Mouse (Mus musculus) liver, embryonic 14 days (tissue): ENCODE results near the gene Serinc4. TPM values are rescaled to one million over a fixed set of nuclear protein-coding genes. Genes with fewer than 3 reads are reported as not detected.

Source experiments
- polyA plus RNA-seq: library from polyadenylated mRNA; depleted of rRNA; stranded (reverse); fragments of >200 nt; gene quantifications from 2 replicates; pipeline ENCODE4 v1.2.3, GENCODE M21; 2012; rRNA removed

The Serinc4 gene
- 0.17 and 0.23 TPM in 2 replicates for polyA plus RNA-seq

GRCm38 (mm10) chr2:121456692-121457642 is at the start of gene Serinc4:
Serinc4 (minus strand) TSS chr2:121456781.

DNA sequence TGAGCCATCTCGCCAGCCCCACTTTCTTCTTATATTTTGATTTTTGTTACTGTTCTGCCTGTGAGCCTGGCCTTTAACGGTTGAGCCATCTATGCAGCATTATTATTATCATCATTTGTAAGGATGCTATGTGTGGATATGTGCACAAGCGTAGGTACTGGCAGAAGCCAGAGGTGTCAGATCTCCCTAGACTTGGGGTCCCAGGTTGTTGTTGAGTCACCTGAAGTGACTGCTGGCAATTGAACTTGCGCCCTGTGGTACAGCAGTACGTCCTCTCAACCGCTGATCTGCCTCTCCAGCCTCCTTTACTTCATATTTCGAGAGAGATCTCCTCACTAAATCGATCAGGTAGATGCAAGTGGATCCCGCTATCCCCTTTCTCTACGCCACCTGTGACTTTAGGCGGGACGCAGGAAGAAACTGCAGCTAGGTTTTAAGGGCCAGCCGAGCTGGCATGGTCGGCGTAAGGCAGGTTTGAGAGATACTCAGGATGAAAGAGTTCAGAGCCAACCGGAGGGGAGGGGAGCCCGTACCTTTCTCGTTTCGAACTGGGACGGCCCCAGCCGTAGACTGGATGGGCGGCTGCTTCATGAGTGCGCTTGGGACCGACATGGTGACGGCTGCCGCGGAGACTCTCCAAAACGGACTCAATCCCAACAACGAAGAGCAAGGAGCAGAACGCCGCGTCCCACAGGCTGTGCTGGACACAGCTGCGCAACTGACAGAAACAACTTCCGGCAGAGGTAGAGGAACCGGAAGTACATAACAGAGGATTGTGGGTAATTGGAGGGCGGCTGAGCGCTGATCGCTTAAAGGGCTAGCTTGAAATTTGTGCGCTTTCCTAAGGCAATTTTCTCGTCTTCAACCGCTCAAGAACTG is 17.0 kb upstream of the Serinc4 start, which contains the start of gene Mfap1b:
Mfap1b (minus strand) TSS at position 767 of the 879 bp plus-strand sequence.

DNA sequence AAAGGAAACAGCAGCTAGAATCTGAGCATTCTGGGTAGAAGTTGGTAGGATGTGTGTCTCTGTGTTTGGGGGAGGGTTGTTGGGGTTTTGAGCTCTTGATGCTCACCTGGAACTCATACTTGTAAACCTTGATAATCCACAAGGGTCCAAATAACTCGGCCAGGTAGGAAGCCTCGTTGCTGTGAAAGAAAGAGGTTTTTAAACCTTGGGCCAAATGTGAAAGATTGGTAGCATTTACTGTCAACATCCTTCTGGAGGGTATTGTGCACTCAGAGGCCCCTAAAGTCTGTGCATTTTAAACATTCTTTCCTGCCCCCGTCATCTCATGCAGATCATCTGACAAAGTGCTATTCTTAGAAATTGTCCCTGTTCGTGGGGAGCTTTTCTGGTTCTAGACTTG is 3.6 kb downstream of the Serinc4 start, which contains the start of gene Hypk:
Hypk (plus strand) TSS at position 301 of the 400 bp plus-strand sequence.

GRCm38 (mm10) chr2:121448739-121449535 is 7.6 kb downstream of the Serinc4 start, which contains the start of gene Serf2:
Serf2 (plus strand) TSS chr2:121449195.

GRCm38 (mm10) chr2:121444178-121444577 is 12.4 kb downstream of the Serinc4 start, which contains the start of gene Ell3:
Ell3 (minus strand) TSS chr2:121444278.

GRCm38 (mm10) chr2:121413387-121414042 is 43.1 kb downstream of the Serinc4 start, which contains the start of the genes Pdia3 and Catsper2:
Pdia3 (plus strand) TSS chr2:121413775.
Catsper2 (minus strand) TSS chr2:121413792.

Other genes starting within 250 kb of the Serinc4 start
- gene Trp53bp1, start 185.4 kb downstream of the Serinc4 start, polyA plus RNA-seq: 18.5 and 20.7 TPM in 2 replicates
- 0.07 and 0.08 TPM in 2 replicates for gene Map1a, start 167.2 kb downstream of the Serinc4 start, polyA plus RNA-seq
- gene Ppip5k1, start 101.4 kb downstream of the Serinc4 start, polyA plus RNA-seq: 4.3 and 4.7 TPM in 2 replicates
- gene Ckmt1, start 99.1 kb downstream of the Serinc4 start, polyA plus RNA-seq: 0.03 TPM in 1 of 2 replicates, not detected in the other
- not detected in 2 replicates for gene Strc, start 69.6 kb downstream of the Serinc4 start, polyA plus RNA-seq
- 106 and 117 TPM in 2 replicates for gene Pdia3, start 43.0 kb downstream of the Serinc4 start, polyA plus RNA-seq
- 0.58 and 0.63 TPM in 2 replicates for gene Catsper2, start 43.0 kb downstream of the Serinc4 start, polyA plus RNA-seq
- gene Ell3, start 12.5 kb downstream of the Serinc4 start, polyA plus RNA-seq: 1.0 and 1.3 TPM in 2 replicates
- 356 and 369 TPM in 2 replicates for gene Serf2, start 7.6 kb downstream of the Serinc4 start, polyA plus RNA-seq
- gene Hypk, start 3.5 kb downstream of the Serinc4 start, polyA plus RNA-seq: 34.0 and 34.2 TPM in 2 replicates
- 9.9 and 10.2 TPM in 2 replicates for gene Mfap1b, start 17.3 kb upstream of the Serinc4 start, polyA plus RNA-seq
- 7.1 and 7.7 TPM in 2 replicates for gene Mfap1a, start 49.9 kb upstream of the Serinc4 start, polyA plus RNA-seq
- 11.9 and 14.1 TPM in 2 replicates for gene Wdr76, start 49.9 kb upstream of the Serinc4 start, polyA plus RNA-seq